Mouse (Mus musculus): ENCODE results near the gene Rnf135. TPM values are rescaled to one million over a fixed set of nuclear protein-coding genes. Genes with fewer than 3 reads are reported as not detected.
"Not testable (repeated sequence)": the region's sequence is repeated elsewhere in the genome, so short reads cannot be mapped to it uniquely, and the experiment has no call there.

Rnf135 gene
- polyA plus RNA-seq, 1 experiment from 2014 or later: 4.5 TPM

DNA sequence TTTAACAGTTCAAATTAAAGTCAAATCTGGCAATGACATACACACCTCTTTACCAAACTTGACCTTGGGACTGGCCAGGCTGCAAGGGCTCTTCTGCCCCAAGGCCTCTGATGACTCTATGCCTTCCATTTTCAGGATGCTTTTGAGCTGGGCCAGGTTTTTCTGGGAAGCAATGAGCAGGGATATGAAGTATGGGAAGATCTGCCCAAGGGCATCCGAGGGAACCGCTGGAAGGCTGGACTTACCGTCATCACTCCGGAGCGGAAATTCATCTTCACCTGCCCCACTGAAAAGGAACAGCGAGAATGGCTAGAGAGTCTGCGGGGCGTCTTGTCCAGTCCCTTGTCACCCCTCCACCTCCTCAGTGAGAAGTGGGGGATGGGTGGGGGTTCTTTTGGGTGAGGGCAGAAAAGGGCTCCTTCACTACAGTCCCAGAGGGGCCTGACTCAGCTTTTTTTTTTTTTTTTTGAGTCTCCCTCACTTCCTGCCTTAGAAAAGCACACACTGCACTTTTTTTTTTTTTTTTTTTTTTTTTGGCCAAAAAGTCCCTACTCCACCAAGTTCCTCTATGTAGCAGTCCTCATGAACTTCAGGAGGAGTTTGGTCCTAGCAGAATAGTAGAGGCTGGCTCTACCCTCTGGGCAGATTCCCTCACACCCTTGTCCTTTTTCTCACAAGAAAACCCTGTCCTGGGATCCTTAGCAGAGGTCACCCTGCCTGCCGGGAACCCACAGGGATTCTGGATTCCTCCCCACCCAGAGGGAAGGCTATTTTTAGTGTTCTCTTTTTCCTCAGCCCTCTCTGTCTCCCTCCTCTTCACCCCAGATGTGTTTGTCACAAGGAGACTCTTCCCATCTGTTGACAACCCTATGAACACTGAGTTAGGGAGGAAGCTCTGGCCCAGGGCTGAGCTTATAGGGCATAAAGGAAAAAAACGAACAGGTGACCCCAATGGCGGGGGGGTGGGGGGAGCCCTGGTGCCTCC is 6.4 kb upstream of the Rnf135 start:
- Histone ChIP-seq H3K4me2 (ENCODE audit: low read depth, low read length) (no peak overlapping the region), H3K9me3 (replicated peaks; ENCODE audit: control insufficient read depth, low read length) (no peaks in the 10 kb centered on the region), H3K27ac (replicated peaks; ENCODE audit: low read depth, low read length) (no peak overlapping the region), H3K4me3 (ENCODE audit: low read depth, low read length) (no peak overlapping the region), H3K9ac (replicated peaks; ENCODE audit: low read length) (no peak overlapping the region), H3K27me3 (ENCODE audit: control insufficient read depth, insufficient read depth, low read length) (no peaks in the 10 kb centered on the region), H3K4me1 (ENCODE audit: control insufficient read depth, insufficient read depth, low read length) (no peaks in the 10 kb centered on the region), H3K36me3 (replicated peaks; ENCODE audit: control insufficient read depth, insufficient read depth, low read depth, low read length) (no peaks in the 10 kb centered on the region)
- WGBS: 73% methylated on average over 11 of the region's 11 CpGs
- no peak for DNase-seq (ENCODE audit: low spot score)
- ATAC-seq (replicated peaks; ENCODE audit: insufficient number of reproducible peaks, low FRiP score, low TSS enrichment, low read depth): no peak

DNA sequence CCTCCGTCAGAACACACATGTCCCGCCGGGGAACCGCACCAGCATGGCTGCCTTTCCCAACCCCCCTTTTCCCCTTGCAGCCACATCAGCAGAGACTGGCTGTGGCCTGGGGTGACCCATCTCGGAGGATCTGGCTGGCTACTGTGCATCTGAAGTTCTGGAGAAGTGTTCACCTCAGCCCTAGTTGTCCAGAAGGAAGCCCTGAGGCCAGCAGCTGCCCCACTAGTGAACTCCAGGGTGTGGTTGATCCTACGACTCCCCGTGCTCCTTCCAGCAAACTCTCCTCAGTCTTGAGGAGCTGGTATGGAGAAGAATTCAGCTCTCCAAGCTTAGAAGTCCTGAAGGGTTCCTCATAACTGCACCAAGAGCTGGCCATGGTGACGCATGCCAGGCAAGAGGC is 5.3 kb upstream of the Rnf135 start:
- Histone ChIP-seq H3K27ac (replicated peaks; ENCODE audit: low read depth, low read length) (no peak overlapping the region), H3K9ac (replicated peaks; ENCODE audit: low read length) (no peak overlapping the region), H3K4me3 (ENCODE audit: low read depth, low read length) (no peak overlapping the region), H3K4me1 (ENCODE audit: control insufficient read depth, insufficient read depth, low read length) (no peaks in the 10 kb centered on the region), H3K4me2 (ENCODE audit: low read depth, low read length) (no peak overlapping the region), H3K9me3 (replicated peaks; ENCODE audit: control insufficient read depth, low read length) (no peaks in the 10 kb centered on the region), H3K27me3 (ENCODE audit: control insufficient read depth, insufficient read depth, low read length) (no peaks in the 10 kb centered on the region), H3K36me3 (replicated peaks; ENCODE audit: control insufficient read depth, insufficient read depth, low read depth, low read length) (no peaks in the 10 kb centered on the region)
- DNase-seq (ENCODE audit: low spot score): no peak
- 82% methylated on average over 8 of the region's 8 CpGs for WGBS
- ATAC-seq (replicated peaks; ENCODE audit: insufficient number of reproducible peaks, low FRiP score, low TSS enrichment, low read depth): no peak

DNA sequence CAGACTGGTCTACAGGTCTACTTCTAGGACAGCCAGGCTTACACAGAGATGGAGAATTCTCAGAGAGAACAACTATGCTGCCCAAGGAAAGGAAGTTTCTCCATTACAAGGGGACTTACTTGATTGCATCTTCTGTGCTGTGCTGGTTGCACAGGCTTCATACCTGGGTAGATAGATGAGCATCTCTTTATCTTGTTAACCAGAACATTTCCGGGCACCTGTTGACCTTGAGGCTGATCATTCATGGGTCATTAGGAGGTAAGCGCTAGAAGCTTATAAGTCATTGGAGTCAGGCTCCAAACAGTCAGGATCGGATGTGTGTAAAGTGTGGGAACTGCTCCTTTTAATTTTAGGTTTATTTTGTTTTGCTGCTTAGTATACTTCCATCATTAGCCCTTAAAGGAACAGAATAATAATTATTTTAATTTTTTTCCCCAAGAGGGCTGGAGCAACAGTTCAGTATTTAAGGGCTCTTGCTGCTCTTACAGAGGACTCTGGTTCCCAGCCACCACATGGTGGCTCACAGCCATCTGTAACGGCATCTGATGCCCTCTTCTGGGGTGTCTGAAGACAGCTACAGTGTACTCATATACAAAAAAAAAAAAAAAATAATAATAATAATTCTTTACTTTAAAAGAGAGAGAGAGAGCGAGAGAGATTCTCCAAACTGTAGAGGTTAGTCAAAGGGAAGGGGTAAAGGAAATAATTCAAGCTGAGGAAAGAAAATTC is 2.5 kb upstream of the Rnf135 start:
- no peak overlapping the region for H3K4me2 ChIP-seq (ENCODE audit: low read depth, low read length)
- H3K36me3 ChIP-seq (replicated peaks; ENCODE audit: control insufficient read depth, insufficient read depth, low read depth, low read length): no peaks in the 10 kb centered on the region
- no peaks in the 10 kb centered on the region for H3K4me1 ChIP-seq (ENCODE audit: control insufficient read depth, insufficient read depth, low read length)
- H3K27me3 ChIP-seq (ENCODE audit: control insufficient read depth, insufficient read depth, low read length): no peaks in the 10 kb centered on the region
- no peak overlapping the region for H3K4me3 ChIP-seq (ENCODE audit: low read depth, low read length)
- no peaks in the 10 kb centered on the region for H3K9me3 ChIP-seq (replicated peaks; ENCODE audit: control insufficient read depth, low read length)
- DNase-seq (ENCODE audit: low spot score): no peak
- no peak overlapping the region for H3K9ac ChIP-seq (replicated peaks; ENCODE audit: low read length)
- H3K27ac ChIP-seq (replicated peaks; ENCODE audit: low read depth, low read length): no peak overlapping the region
- 71% methylated on average over 5 of the region's 5 CpGs for WGBS
- ATAC-seq (replicated peaks; ENCODE audit: insufficient number of reproducible peaks, low FRiP score, low TSS enrichment, low read depth): no peak

- peak; percentile 50 for DNase-seq (ENCODE audit: low spot score)
- H3K9me3 ChIP-seq (replicated peaks; ENCODE audit: control insufficient read depth, low read length); H3K36me3 ChIP-seq (replicated peaks; ENCODE audit: control insufficient read depth, insufficient read depth, low read depth, low read length); ATAC-seq (replicated peaks; ENCODE audit: insufficient number of reproducible peaks, low FRiP score, low TSS enrichment, low read depth); H3K27ac ChIP-seq (replicated peaks; ENCODE audit: low read depth, low read length); H3K27me3 ChIP-seq (ENCODE audit: control insufficient read depth, insufficient read depth, low read length); H3K4me1 ChIP-seq (ENCODE audit: control insufficient read depth, insufficient read depth, low read length): not testable (repeated sequence)
- 42% methylated on average over 12 of the region's 12 CpGs for WGBS
- Histone ChIP-seq H3K9ac (replicated peaks; ENCODE audit: low read length) (peak overlapping the region; percentile 77), H3K4me3 (ENCODE audit: low read depth, low read length) (peak overlapping the region; percentile 59), H3K4me2 (ENCODE audit: low read depth, low read length) (peak overlapping the region; percentile 72)
These were observed 472 bp upstream of the Rnf135 start for GRCm38 (mm10) chr11:80183054-80183704.

- no peak overlapping the region for H3K27ac ChIP-seq (replicated peaks; ENCODE audit: low read depth, low read length)
- H3K9ac ChIP-seq (replicated peaks; ENCODE audit: low read length): peak overlapping the region; percentile 77; the same call in 1 of the 2 replicates
- no peak overlapping the region for H3K4me3 ChIP-seq (ENCODE audit: low read depth, low read length)
- H3K4me2 ChIP-seq (ENCODE audit: low read depth, low read length): peak overlapping the region; percentile 72
- ATAC-seq (replicated peaks; ENCODE audit: insufficient number of reproducible peaks, low FRiP score, low TSS enrichment, low read depth): no peak
- no peaks in the 10 kb centered on the region for H3K27me3 ChIP-seq (ENCODE audit: control insufficient read depth, insufficient read depth, low read length)
- H3K9me3 ChIP-seq (replicated peaks; ENCODE audit: control insufficient read depth, low read length): no peaks in the 10 kb centered on the region
- no peaks in the 10 kb centered on the region for H3K4me1 ChIP-seq (ENCODE audit: control insufficient read depth, insufficient read depth, low read length)
- no peaks in the 10 kb centered on the region for H3K36me3 ChIP-seq (replicated peaks; ENCODE audit: control insufficient read depth, insufficient read depth, low read depth, low read length)
- 84% methylated on average over 6 of the region's 6 CpGs for WGBS
- no peak for DNase-seq (ENCODE audit: low spot score)
These were observed 950 bp downstream of the Rnf135 start for GRCm38 (mm10) chr11:80184531-80185071.

DNA sequence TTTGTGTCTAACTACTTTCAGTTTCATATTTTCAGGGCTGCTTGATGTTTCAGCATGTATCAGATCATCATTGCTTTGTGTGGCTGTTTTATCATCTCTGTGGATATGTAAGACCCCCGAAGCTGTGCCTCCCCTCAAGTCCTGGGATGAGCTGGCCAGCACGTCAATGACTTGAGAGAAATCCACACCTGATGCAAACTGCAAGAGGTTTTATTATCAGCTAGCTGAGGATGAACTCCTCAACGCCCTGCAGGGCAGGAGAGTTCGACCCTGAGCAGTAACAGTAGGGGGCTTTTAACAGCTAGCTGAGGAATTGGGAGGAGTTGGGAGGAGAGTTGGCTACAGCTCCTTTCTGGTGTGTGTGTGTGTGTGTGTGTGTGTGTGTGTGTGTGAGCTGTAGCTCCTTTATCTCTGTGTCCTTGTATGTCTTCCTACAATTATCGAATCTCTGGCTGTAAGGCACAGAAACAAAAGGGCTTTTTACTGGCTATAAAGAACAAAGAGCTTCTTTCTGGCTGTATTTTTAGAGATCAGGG is 1.9 kb downstream of the Rnf135 start:
- not testable (repeated sequence) for H3K27ac ChIP-seq (replicated peaks; ENCODE audit: low read depth, low read length); H3K36me3 ChIP-seq (replicated peaks; ENCODE audit: control insufficient read depth, insufficient read depth, low read depth, low read length); ATAC-seq (replicated peaks; ENCODE audit: insufficient number of reproducible peaks, low FRiP score, low TSS enrichment, low read depth); H3K4me1 ChIP-seq (ENCODE audit: control insufficient read depth, insufficient read depth, low read length); H3K9ac ChIP-seq (replicated peaks; ENCODE audit: low read length); H3K4me2 ChIP-seq (ENCODE audit: low read depth, low read length); DNase-seq (ENCODE audit: low spot score); H3K4me3 ChIP-seq (ENCODE audit: low read depth, low read length); H3K9me3 ChIP-seq (replicated peaks; ENCODE audit: control insufficient read depth, low read length); H3K27me3 ChIP-seq (ENCODE audit: control insufficient read depth, insufficient read depth, low read length)
- 58% methylated on average over 5 of the region's 5 CpGs for WGBS

DNA sequence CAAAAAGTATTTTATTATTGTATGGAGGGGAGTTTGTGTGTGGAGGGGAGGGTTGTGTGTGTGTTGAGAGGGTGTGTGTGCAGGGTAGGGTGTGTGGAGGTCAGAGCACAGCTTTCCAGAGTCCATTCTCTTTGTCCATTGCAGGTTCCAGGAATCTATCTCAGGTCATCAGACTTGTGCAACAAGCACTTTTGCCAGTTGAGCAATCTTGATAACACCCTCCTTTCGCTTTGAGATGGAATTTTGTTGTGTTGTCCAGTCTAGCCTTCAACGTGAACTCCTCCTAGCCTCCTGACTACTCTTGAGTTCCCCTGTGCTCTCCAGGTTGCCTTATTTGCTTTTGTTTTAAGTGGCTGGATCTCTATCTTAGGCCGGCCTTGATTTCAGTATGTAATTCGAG is 6.6 kb downstream of the Rnf135 start:
- no peak overlapping the region for H3K4me3 ChIP-seq (ENCODE audit: low read depth, low read length)
- no peak overlapping the region for H3K9ac ChIP-seq (replicated peaks; ENCODE audit: low read length)
- no peaks in the 10 kb centered on the region for H3K27me3 ChIP-seq (ENCODE audit: control insufficient read depth, insufficient read depth, low read length)
- no peak overlapping the region for H3K27ac ChIP-seq (replicated peaks; ENCODE audit: low read depth, low read length)
- DNase-seq (ENCODE audit: low spot score): no peak
- H3K36me3 ChIP-seq (replicated peaks; ENCODE audit: control insufficient read depth, insufficient read depth, low read depth, low read length): no peaks in the 10 kb centered on the region
- H3K4me1 ChIP-seq (ENCODE audit: control insufficient read depth, insufficient read depth, low read length): no peaks in the 10 kb centered on the region
- no peaks in the 10 kb centered on the region for H3K9me3 ChIP-seq (replicated peaks; ENCODE audit: control insufficient read depth, low read length)
- H3K4me2 ChIP-seq (ENCODE audit: low read depth, low read length): no peak overlapping the region
- ATAC-seq (replicated peaks; ENCODE audit: insufficient number of reproducible peaks, low FRiP score, low TSS enrichment, low read depth): no peak
- WGBS: 67% methylated on average over 4 of the region's 4 CpGs
